Mouse (Mus musculus): ENCODE data around the gene Rps27l. TPM values are rescaled to one million over a fixed set of nuclear protein-coding genes. Genes with fewer than 3 reads are reported as not detected.
A peak's percentile ranks its signal among the peaks of the same experiment; 100 is the strongest.

Gene Rps27l
- polyA plus RNA-seq, 1 experiment from 2014 or later = 818 TPM

- WGBS = under 1% methylated on average over 41 of the region's 41 CpGs
- no peaks in the 10 kb centered on the region for H3K9me3 ChIP-seq (ENCODE audit: control insufficient read depth, low read length)
Measured at GRCm38 (mm10) chr9:66974721-66975225, 28.9 kb downstream of the Rps27l start.

GRCm38 (mm10) chr9:66975239-66975645, 29.4 kb downstream of the Rps27l start, which contains the start of gene Lactb:
TSS of gene Lactb (minus strand) at chr9:66975484.
- peak within 1 kb of the TSS; percentile 77 for H3K4me2 ChIP-seq (ENCODE audit: low read depth, low read length)
- ATAC-seq = peak; percentile 99
- no peaks in the 10 kb centered on the region for H3K36me3 ChIP-seq (ENCODE audit: control insufficient read depth, insufficient read depth, low read length)
- H3K9ac ChIP-seq (ENCODE audit: low read depth, low read length) = peak within 1 kb of the TSS; percentile 79
- peaks cover 2% of the 10 kb centered on the region; the same call in 1 of the 2 replicates for H3K4me1 ChIP-seq (ENCODE audit: control insufficient read depth, insufficient read depth, low read length)
- peak within 1 kb of the TSS; percentile 97 for H3K4me3 ChIP-seq (ENCODE audit: low read length)
- peak within 1 kb of the TSS; percentile 80 for H3K27ac ChIP-seq (ENCODE audit: low read length)
- no peaks in the 10 kb centered on the region for H3K27me3 ChIP-seq (replicated peaks; ENCODE audit: control insufficient read depth, insufficient read depth, low read length)
- 0% methylated on average over 31 of the region's 32 CpGs for WGBS
- H3K9me3 ChIP-seq (ENCODE audit: control insufficient read depth, low read length) = no peaks in the 10 kb centered on the region

More at GRCm38 (mm10) chr9:66974721-66975225, 28.9 kb downstream of the Rps27l start:
- Histone ChIP-seq H3K36me3 (ENCODE audit: control insufficient read depth, insufficient read depth, low read length) (no peaks in the 10 kb centered on the region), H3K27ac (ENCODE audit: low read length) (peak overlapping the region; percentile 80), H3K4me2 (ENCODE audit: low read depth, low read length) (peak overlapping the region; percentile 77), H3K4me1 (ENCODE audit: control insufficient read depth, insufficient read depth, low read length) (peaks cover 2% of the 10 kb centered on the region; the same call in 1 of the 2 replicates), H3K4me3 (ENCODE audit: low read length) (peak overlapping the region; percentile 97), H3K9ac (ENCODE audit: low read depth, low read length) (peak overlapping the region; percentile 79), H3K27me3 (replicated peaks; ENCODE audit: control insufficient read depth, insufficient read depth, low read length) (no peaks in the 10 kb centered on the region)
- ATAC-seq = peak; percentile 86

GRCm38 (mm10) chr9:66977121-66977520, 31.2 kb downstream of the Rps27l start:
- Histone ChIP-seq H3K27ac (ENCODE audit: low read length) (no peak overlapping the region), H3K4me1 (ENCODE audit: control insufficient read depth, insufficient read depth, low read length) (peaks cover 2% of the 10 kb centered on the region; the same call in 1 of the 2 replicates), H3K4me2 (ENCODE audit: low read depth, low read length) (no peak overlapping the region), H3K9me3 (ENCODE audit: control insufficient read depth, low read length) (no peaks in the 10 kb centered on the region), H3K9ac (ENCODE audit: low read depth, low read length) (no peak overlapping the region), H3K27me3 (replicated peaks; ENCODE audit: control insufficient read depth, insufficient read depth, low read length) (no peaks in the 10 kb centered on the region), H3K36me3 (ENCODE audit: control insufficient read depth, insufficient read depth, low read length) (no peaks in the 10 kb centered on the region), H3K4me3 (ENCODE audit: low read length) (no peak overlapping the region)
- 76% methylated on average over 5 of the region's 5 CpGs for WGBS
- ATAC-seq = no peak

- Histone ChIP-seq H3K4me3 (ENCODE audit: low read length) (no peak overlapping the region), H3K9me3 (ENCODE audit: control insufficient read depth, low read length) (no peaks in the 10 kb centered on the region), H3K4me2 (ENCODE audit: low read depth, low read length) (no peak overlapping the region), H3K9ac (ENCODE audit: low read depth, low read length) (no peak overlapping the region), H3K36me3 (ENCODE audit: control insufficient read depth, insufficient read depth, low read length) (no peaks in the 10 kb centered on the region), H3K4me1 (ENCODE audit: control insufficient read depth, insufficient read depth, low read length) (peaks cover 2% of the 10 kb centered on the region; the same call in 1 of the 2 replicates), H3K27ac (ENCODE audit: low read length) (no peak overlapping the region), H3K27me3 (replicated peaks; ENCODE audit: control insufficient read depth, insufficient read depth, low read length) (no peaks in the 10 kb centered on the region)
- ATAC-seq = no peak
- WGBS = 93% methylated on average over 1 of the region's 1 CpGs
Measured at GRCm38 (mm10) chr9:66977982-66978381, 32.1 kb downstream of the Rps27l start.

GRCm38 (mm10) chr9:66978468-66978867, 32.6 kb downstream of the Rps27l start:
- H3K36me3 ChIP-seq (ENCODE audit: control insufficient read depth, insufficient read depth, low read length) = no peaks in the 10 kb centered on the region
- H3K27me3 ChIP-seq (replicated peaks; ENCODE audit: control insufficient read depth, insufficient read depth, low read length) = no peaks in the 10 kb centered on the region
- no peak overlapping the region for H3K4me3 ChIP-seq (ENCODE audit: low read length)
- H3K9ac ChIP-seq (ENCODE audit: low read depth, low read length) = no peak overlapping the region
- ATAC-seq = no peak
- H3K27ac ChIP-seq (ENCODE audit: low read length) = no peak overlapping the region
- H3K9me3 ChIP-seq (ENCODE audit: control insufficient read depth, low read length) = no peaks in the 10 kb centered on the region
- 78% methylated on average over 1 of the region's 1 CpGs for WGBS
- H3K4me1 ChIP-seq (ENCODE audit: control insufficient read depth, insufficient read depth, low read length) = peaks cover 2% of the 10 kb centered on the region; the same call in 1 of the 2 replicates
- no peak overlapping the region for H3K4me2 ChIP-seq (ENCODE audit: low read depth, low read length)

- no peaks in the 10 kb centered on the region for H3K9me3 ChIP-seq (ENCODE audit: control insufficient read depth, low read length)
- H3K9ac ChIP-seq (ENCODE audit: low read depth, low read length) = no peak overlapping the region
- H3K4me1 ChIP-seq (ENCODE audit: control insufficient read depth, insufficient read depth, low read length) = peaks cover 2% of the 10 kb centered on the region; the same call in 1 of the 2 replicates
- H3K4me2 ChIP-seq (ENCODE audit: low read depth, low read length) = no peak overlapping the region
- 14% methylated on average over 5 of the region's 5 CpGs for WGBS
- no peak overlapping the region for H3K4me3 ChIP-seq (ENCODE audit: low read length)
- peak; percentile 49; the same call in 1 of the 2 replicates for ATAC-seq
- H3K27me3 ChIP-seq (replicated peaks; ENCODE audit: control insufficient read depth, insufficient read depth, low read length) = no peaks in the 10 kb centered on the region
- H3K36me3 ChIP-seq (ENCODE audit: control insufficient read depth, insufficient read depth, low read length) = no peaks in the 10 kb centered on the region
- no peak overlapping the region for H3K27ac ChIP-seq (ENCODE audit: low read length)
Measured at GRCm38 (mm10) chr9:66980458-66980857, 34.6 kb downstream of the Rps27l start.

GRCm38 (mm10) chr9:66982085-66982484, 36.2 kb downstream of the Rps27l start:
- H3K27me3 ChIP-seq (replicated peaks; ENCODE audit: control insufficient read depth, insufficient read depth, low read length) = no peaks in the 10 kb centered on the region
- WGBS = 79% methylated on average over 7 of the region's 7 CpGs
- H3K27ac ChIP-seq (ENCODE audit: low read length) = no peak overlapping the region
- 0 out of 2 replicates have a peak, but pooled peaks have one; percentile 36 for ATAC-seq
- no peak overlapping the region for H3K4me3 ChIP-seq (ENCODE audit: low read length)
- no peaks in the 10 kb centered on the region for H3K9me3 ChIP-seq (ENCODE audit: control insufficient read depth, low read length)
- no peak overlapping the region for H3K4me2 ChIP-seq (ENCODE audit: low read depth, low read length)
- no peaks in the 10 kb centered on the region for H3K36me3 ChIP-seq (ENCODE audit: control insufficient read depth, insufficient read depth, low read length)
- no peak overlapping the region for H3K9ac ChIP-seq (ENCODE audit: low read depth, low read length)
- H3K4me1 ChIP-seq (ENCODE audit: control insufficient read depth, insufficient read depth, low read length) = no peaks in the 10 kb centered on the region

GRCm38 (mm10) chr9:66985377-66985776, 39.5 kb downstream of the Rps27l start:
- Histone ChIP-seq H3K4me2 (ENCODE audit: low read depth, low read length) (no peak overlapping the region), H3K4me1 (ENCODE audit: control insufficient read depth, insufficient read depth, low read length) (peaks cover 20% of the 10 kb centered on the region), H3K4me3 (ENCODE audit: low read length) (no peak overlapping the region), H3K9me3 (ENCODE audit: control insufficient read depth, low read length) (no peaks in the 10 kb centered on the region), H3K36me3 (ENCODE audit: control insufficient read depth, insufficient read depth, low read length) (no peaks in the 10 kb centered on the region), H3K27ac (ENCODE audit: low read length) (no peak overlapping the region), H3K9ac (ENCODE audit: low read depth, low read length) (no peak overlapping the region), H3K27me3 (replicated peaks; ENCODE audit: control insufficient read depth, insufficient read depth, low read length) (no peaks in the 10 kb centered on the region)
- ATAC-seq = no peak
- 83% methylated on average over 7 of the region's 7 CpGs for WGBS

GRCm38 (mm10) chr9:66988198-66988887, 42.5 kb downstream of the Rps27l start:
- H3K4me1 ChIP-seq (ENCODE audit: control insufficient read depth, insufficient read depth, low read length) = peaks cover 24% of the 10 kb centered on the region
- no peaks in the 10 kb centered on the region for H3K36me3 ChIP-seq (ENCODE audit: control insufficient read depth, insufficient read depth, low read length)
- no peaks in the 10 kb centered on the region for H3K9me3 ChIP-seq (ENCODE audit: control insufficient read depth, low read length)
- WGBS = 42% methylated on average over 11 of the region's 11 CpGs
- no peak overlapping the region for H3K4me3 ChIP-seq (ENCODE audit: low read length)
- peak overlapping the region; percentile 88 for H3K27ac ChIP-seq (ENCODE audit: low read length)
- ATAC-seq = peak; percentile 53
- no peak overlapping the region for H3K9ac ChIP-seq (ENCODE audit: low read depth, low read length)
- H3K4me2 ChIP-seq (ENCODE audit: low read depth, low read length) = no peak overlapping the region
- H3K27me3 ChIP-seq (replicated peaks; ENCODE audit: control insufficient read depth, insufficient read depth, low read length) = no peaks in the 10 kb centered on the region
